Mouse (Mus musculus) liver, embryonic 16.5 days (tissue): ENCODE results near the gene Cst8. TPM values are rescaled to one million over a fixed set of nuclear protein-coding genes. Genes with fewer than 3 reads are reported as not detected.

ENCODE experiments used
- ATAC-seq: fragments of 200-750 bp; cut with Nextera tagmentation; 2 replicates; pipeline ENCODE4 v1.8.0; 2017; ENCODE audit warnings: low read depth, mild to moderate bottlenecking, moderate number of reproducible peaks, moderate library complexity
- H3K27ac ChIP-seq: fragments of 300-500 bp; sonication (generic); 2 replicates; pipeline ENCODE4 v1.5.1; 2014; ENCODE audit warnings: mild to moderate bottlenecking, low read length
- H3K27me3 ChIP-seq: fragments of 300-500 bp; sonication (generic); 2 replicates; pipeline ENCODE4 v1.6.1; 2014; ENCODE audit warnings: low read depth, low read length, mixed read lengths; ENCODE audit not compliant: control insufficient read depth, insufficient read depth
- H3K36me3 ChIP-seq: fragments of 300-500 bp; sonication (generic); 2 replicates; pipeline ENCODE4 v1.6.1; 2014; ENCODE audit warnings: mild to moderate bottlenecking; ENCODE audit not compliant: control insufficient read depth, insufficient read depth
- H3K4me1 ChIP-seq: fragments of 300-500 bp; sonication (generic); 2 replicates; pipeline ENCODE4 v1.6.1; 2014; ENCODE audit warnings: low read depth, low read length, mixed read lengths; ENCODE audit not compliant: control insufficient read depth
- H3K4me2 ChIP-seq: fragments of 300-500 bp; sonication (generic); 2 replicates; pipeline ENCODE4 v1.6.1; 2014; ENCODE audit warnings: low read depth, low read length, mixed read lengths
- H3K4me3 ChIP-seq: fragments of 300-500 bp; sonication (generic); 2 replicates; pipeline ENCODE4 v1.5.1; 2014; ENCODE audit warnings: low read depth, mild to moderate bottlenecking, low read length
- H3K9ac ChIP-seq: fragments of 300-500 bp; sonication (generic); 2 replicates; pipeline ENCODE4 v1.6.1; 2014; ENCODE audit warnings: low read depth, low read length
- H3K9me3 ChIP-seq: fragments of 300-500 bp; sonication (generic); replicated peaks from 2 replicates; pipeline ENCODE4 v1.6.1; 2016; ENCODE audit warnings: low read length; ENCODE audit not compliant: control insufficient read depth
- whole genome bisulfite sequencing: fragments of 180-500 bp; shearing (Covaris S2); extraction: QIAGEN DNeasy Blood & Tissue Kit; methylation state at CpG from one replicate; pipeline ENCODE4 v1.1.7; 2014; ENCODE audit not compliant: insufficient replicate concordance; 5-methylcytosine and 5-hydroxymethylcytosine counted together
- polyA plus RNA-seq: library from polyadenylated mRNA; unstranded; fragments of >200 nt; fragmentation: Nextera tagmentation; extraction: Ambion mirVana; gene quantifications from 2 replicates; pipeline ENCODE4 v1.2.1, GENCODE M21; 2015

Cst8 gene
- polyA plus RNA-seq, 1 experiment from 2014 or later: 0.79 TPM

GRCm38 (mm10) chr2:148801491-148801921, 2.9 kb downstream of the Cst8 start:
- Histone ChIP-seq H3K27me3 (no peaks in the 10 kb centered on the region), H3K9me3 (no peaks in the 10 kb centered on the region), H3K36me3 (no peaks in the 10 kb centered on the region), H3K4me3 (no peak overlapping the region), H3K27ac (no peak overlapping the region), H3K4me2 (no peak overlapping the region), H3K9ac (no peak overlapping the region), H3K4me1 (no peaks in the 10 kb centered on the region)
- ATAC-seq: peak; percentile 75
- 11% methylated on average over 3 of the region's 3 CpGs for WGBS

- Histone ChIP-seq H3K4me3 (no peak overlapping the region), H3K27ac (no peak overlapping the region), H3K4me2 (no peak overlapping the region), H3K4me1 (no peaks in the 10 kb centered on the region), H3K36me3 (no peaks in the 10 kb centered on the region), H3K27me3 (no peaks in the 10 kb centered on the region), H3K9me3 (no peaks in the 10 kb centered on the region), H3K9ac (no peak overlapping the region)
- ATAC-seq: no peak
- WGBS: 58% methylated on average over 6 of the region's 6 CpGs
Measured at GRCm38 (mm10) chr2:148806696-148807095, 8.1 kb downstream of the Cst8 start.

- Histone ChIP-seq H3K4me3 (no peak within 1 kb of the TSS), H3K27me3 (no peaks in the 10 kb centered on the region), H3K4me2 (no peak within 1 kb of the TSS), H3K27ac (no peak within 1 kb of the TSS), H3K36me3 (no peaks in the 10 kb centered on the region), H3K4me1 (no peaks in the 10 kb centered on the region), H3K9ac (no peak within 1 kb of the TSS), H3K9me3 (no peaks in the 10 kb centered on the region)
- no peak for ATAC-seq
Measured at GRCm38 (mm10) chr2:148819909-148820308, 21.3 kb downstream of the Cst8 start, which contains the start of gene Cst13. Gene Cst13, plus strand, starts transcription at chr2:148820081.

- Histone ChIP-seq H3K9ac (no peak overlapping the region), H3K36me3 (no peaks in the 10 kb centered on the region), H3K4me3 (no peak overlapping the region), H3K4me2 (no peak overlapping the region), H3K9me3 (no peaks in the 10 kb centered on the region), H3K27ac (no peak overlapping the region), H3K27me3 (no peaks in the 10 kb centered on the region), H3K4me1 (no peaks in the 10 kb centered on the region)
- no peak for ATAC-seq
- WGBS: 48% methylated on average over 1 of the region's 1 CpGs
Measured at GRCm38 (mm10) chr2:148825986-148826385, 27.4 kb downstream of the Cst8 start.

DNA sequence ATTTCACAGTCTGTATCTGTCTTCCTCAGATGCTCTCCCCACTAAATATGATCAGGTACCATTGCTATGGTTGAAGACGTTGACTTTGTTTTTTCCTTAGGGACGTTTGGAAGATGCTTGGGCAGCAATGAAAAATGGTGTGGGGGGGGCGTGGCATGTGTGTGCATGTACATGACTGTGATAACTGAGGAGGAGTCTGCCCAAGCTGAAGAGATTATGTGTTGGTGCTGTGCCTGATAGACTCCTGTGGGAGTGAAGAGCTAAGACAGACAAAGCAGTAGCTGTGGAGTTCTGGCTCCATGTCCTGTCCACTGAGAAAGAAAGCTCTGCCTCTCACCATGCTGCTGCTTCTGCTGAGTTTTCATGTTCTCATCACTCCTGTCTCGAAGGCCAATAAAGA, 36.3 kb downstream of the Cst8 start, which contains the start of gene Cst9:
Cst9 (plus strand) TSS at position 236 of the 400 bp plus-strand sequence.
- WGBS: 41% methylated on average over 4 of the region's 4 CpGs
- H3K27ac ChIP-seq: no peak within 1 kb of the TSS
- ATAC-seq: no peak

GRCm38 (mm10) chr2:148838075-148838777, 39.6 kb downstream of the Cst8 start:
- ATAC-seq: no peak
- WGBS: 65% methylated on average over 5 of the region's 5 CpGs

More for the DNA sequence above, 36.3 kb downstream of the Cst8 start, which contains the start of gene Cst9:
- Histone ChIP-seq H3K4me3 (no peak within 1 kb of the TSS), H3K4me2 (no peak within 1 kb of the TSS), H3K9ac (no peak within 1 kb of the TSS), H3K9me3 (no peaks in the 10 kb centered on the region), H3K36me3 (no peaks in the 10 kb centered on the region), H3K4me1 (no peaks in the 10 kb centered on the region), H3K27me3 (no peaks in the 10 kb centered on the region)

GRCm38 (mm10) chr2:148839224-148839623, 40.6 kb downstream of the Cst8 start:
- Histone ChIP-seq H3K36me3 (no peaks in the 10 kb centered on the region), H3K9ac (no peak overlapping the region), H3K27ac (no peak overlapping the region), H3K4me2 (no peak overlapping the region), H3K4me3 (no peak overlapping the region), H3K27me3 (no peaks in the 10 kb centered on the region), H3K4me1 (no peaks in the 10 kb centered on the region), H3K9me3 (no peaks in the 10 kb centered on the region)
- ATAC-seq: no peak
- WGBS: 39% methylated on average over 2 of the region's 2 CpGs

More at GRCm38 (mm10) chr2:148838075-148838777, 39.6 kb downstream of the Cst8 start:
- Histone ChIP-seq H3K4me1 (no peaks in the 10 kb centered on the region), H3K27ac (no peak overlapping the region), H3K27me3 (no peaks in the 10 kb centered on the region), H3K4me2 (no peak overlapping the region), H3K4me3 (no peak overlapping the region), H3K9ac (no peak overlapping the region), H3K9me3 (no peaks in the 10 kb centered on the region), H3K36me3 (no peaks in the 10 kb centered on the region)

DNA sequence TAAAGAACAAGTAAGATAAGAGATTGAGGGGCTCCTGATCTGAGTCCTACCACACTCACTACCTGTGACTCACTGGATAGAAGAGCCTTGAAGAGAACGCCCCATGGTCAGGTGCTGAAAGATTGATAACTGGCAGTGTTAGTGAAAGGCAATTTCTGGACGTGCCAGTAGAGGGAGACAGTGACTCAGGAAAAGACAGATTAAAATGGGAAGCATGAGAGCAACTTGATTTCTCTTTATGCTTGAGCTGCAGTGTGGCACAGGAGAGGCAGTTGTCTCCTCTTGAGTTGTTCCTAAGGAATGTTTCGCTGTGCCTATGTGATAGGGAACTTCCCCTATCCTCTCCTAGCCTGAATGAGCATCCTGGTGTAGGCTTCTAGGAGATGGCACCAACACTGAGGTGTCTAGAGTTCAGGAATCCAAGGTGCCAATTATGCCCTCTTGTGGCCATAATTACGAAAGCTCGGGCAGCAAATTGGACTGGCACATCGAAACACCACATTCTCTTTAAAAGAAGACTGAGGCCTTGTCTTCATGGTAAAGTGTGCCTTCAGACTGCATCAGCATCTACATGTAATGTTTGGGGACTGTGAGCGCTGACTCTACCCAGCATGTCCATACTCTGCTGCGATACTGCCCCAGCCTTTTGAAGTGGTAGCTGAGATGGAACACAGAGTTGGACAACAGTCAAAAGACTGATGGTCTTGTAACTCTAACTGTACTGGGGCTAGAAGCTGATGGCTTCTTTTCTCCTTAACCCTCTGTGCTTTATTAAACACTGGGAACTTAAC, 52.7 kb downstream of the Cst8 start:
- no peak overlapping the region for H3K4me3 ChIP-seq
- peak; percentile 45; the same call in 1 of the 2 replicates for ATAC-seq
- H3K27me3 ChIP-seq: no peaks in the 10 kb centered on the region
- H3K9ac ChIP-seq: no peak overlapping the region
- H3K27ac ChIP-seq: no peak overlapping the region
- WGBS: 33% methylated on average over 8 of the region's 8 CpGs
- no peaks in the 10 kb centered on the region for H3K4me1 ChIP-seq
- H3K36me3 ChIP-seq: no peaks in the 10 kb centered on the region
- no peak overlapping the region for H3K4me2 ChIP-seq
- no peaks in the 10 kb centered on the region for H3K9me3 ChIP-seq
